Mouse (Mus musculus): ENCODE measurements at regions not wholly inside any gene's neighbourhood (a gene's known extent, or its start where the extent isn't known, plus 50 kb on each side); places are given as distances from the start of the nearest gene placed in this dataset.

DNA sequence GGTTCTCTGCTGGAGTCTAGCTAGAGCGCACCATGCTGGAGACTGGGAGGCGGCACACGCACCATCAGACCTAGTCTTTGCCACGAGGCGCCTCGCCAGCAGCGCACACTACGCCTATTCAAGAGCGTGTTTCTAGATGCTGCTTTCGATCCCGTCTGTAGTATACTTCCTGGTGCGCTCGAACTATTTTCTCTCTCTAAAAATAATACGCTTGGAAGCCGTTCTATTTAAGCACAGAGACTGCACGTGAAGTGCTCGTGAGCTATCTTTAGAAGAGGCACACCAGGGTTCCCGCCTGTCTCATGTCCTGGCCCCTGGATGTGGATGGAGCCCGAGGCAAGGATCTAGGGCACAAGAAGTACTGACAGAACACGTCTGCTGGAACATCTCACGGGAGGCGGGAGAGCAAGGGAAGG lies 87.4 kb upstream of the Pcbd1 start:
- H3K36me3 ChIP-seq (ENCODE audit: control insufficient read depth, insufficient read depth, low read length), result no peaks in the 10 kb centered on the region
- no peaks in the 10 kb centered on the region for H3K4me1 ChIP-seq (ENCODE audit: control insufficient read depth, insufficient read depth, low read length)
- ATAC-seq (ENCODE audit: low FRiP score, low TSS enrichment), result no peak
- no peak overlapping the region for H3K4me2 ChIP-seq (replicated peaks; ENCODE audit: low read depth, low read length)
- H3K9ac ChIP-seq (ENCODE audit: low read depth, low read length), result no peak overlapping the region
- H3K4me3 ChIP-seq (ENCODE audit: low read length), result no peak overlapping the region
- no peaks in the 10 kb centered on the region for H3K27me3 ChIP-seq (ENCODE audit: control insufficient read depth, insufficient read depth, low read length)
- 93% methylated on average over 22 of the region's 22 CpGs for WGBS
- no peak overlapping the region for H3K27ac ChIP-seq (ENCODE audit: low read depth, low read length)
- H3K9me3 ChIP-seq (ENCODE audit: control insufficient read depth, low read length), result no peaks in the 10 kb centered on the region; the same call in 1 of the 2 replicates

DNA sequence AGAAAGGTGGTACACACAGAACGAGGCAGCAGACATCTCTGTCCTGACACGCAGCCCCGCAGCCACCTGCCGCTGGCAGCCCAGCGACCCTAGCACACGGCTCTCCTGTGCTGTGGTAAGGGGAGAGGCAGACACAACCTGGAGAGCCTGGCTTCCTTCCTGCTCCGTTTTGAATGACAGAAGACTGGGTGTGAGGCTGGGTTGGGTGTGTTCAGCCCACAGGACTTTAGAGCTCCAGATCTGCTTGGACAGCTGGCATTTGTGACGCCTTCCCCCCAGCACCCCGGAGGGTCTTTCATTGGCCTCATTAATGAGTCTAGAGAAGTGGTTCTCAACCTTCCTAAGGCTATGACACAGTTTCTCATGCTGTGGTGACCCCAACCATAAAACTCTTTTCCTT lies 91.7 kb upstream of the Pcbd1 start:
- Histone ChIP-seq H3K4me1 (ENCODE audit: control insufficient read depth, insufficient read depth, low read length) (no peaks in the 10 kb centered on the region), H3K36me3 (ENCODE audit: control insufficient read depth, insufficient read depth, low read length) (no peaks in the 10 kb centered on the region), H3K9me3 (ENCODE audit: control insufficient read depth, low read length) (no peaks in the 10 kb centered on the region; the same call in 1 of the 2 replicates), H3K4me2 (replicated peaks; ENCODE audit: low read depth, low read length) (no peak overlapping the region), H3K4me3 (ENCODE audit: low read length) (no peak overlapping the region), H3K27ac (ENCODE audit: low read depth, low read length) (no peak overlapping the region), H3K9ac (ENCODE audit: low read depth, low read length) (no peak overlapping the region), H3K27me3 (ENCODE audit: control insufficient read depth, insufficient read depth, low read length) (no peaks in the 10 kb centered on the region)
- WGBS, result 60% methylated on average over 9 of the region's 9 CpGs
- no peak for ATAC-seq (ENCODE audit: low FRiP score, low TSS enrichment)

DNA sequence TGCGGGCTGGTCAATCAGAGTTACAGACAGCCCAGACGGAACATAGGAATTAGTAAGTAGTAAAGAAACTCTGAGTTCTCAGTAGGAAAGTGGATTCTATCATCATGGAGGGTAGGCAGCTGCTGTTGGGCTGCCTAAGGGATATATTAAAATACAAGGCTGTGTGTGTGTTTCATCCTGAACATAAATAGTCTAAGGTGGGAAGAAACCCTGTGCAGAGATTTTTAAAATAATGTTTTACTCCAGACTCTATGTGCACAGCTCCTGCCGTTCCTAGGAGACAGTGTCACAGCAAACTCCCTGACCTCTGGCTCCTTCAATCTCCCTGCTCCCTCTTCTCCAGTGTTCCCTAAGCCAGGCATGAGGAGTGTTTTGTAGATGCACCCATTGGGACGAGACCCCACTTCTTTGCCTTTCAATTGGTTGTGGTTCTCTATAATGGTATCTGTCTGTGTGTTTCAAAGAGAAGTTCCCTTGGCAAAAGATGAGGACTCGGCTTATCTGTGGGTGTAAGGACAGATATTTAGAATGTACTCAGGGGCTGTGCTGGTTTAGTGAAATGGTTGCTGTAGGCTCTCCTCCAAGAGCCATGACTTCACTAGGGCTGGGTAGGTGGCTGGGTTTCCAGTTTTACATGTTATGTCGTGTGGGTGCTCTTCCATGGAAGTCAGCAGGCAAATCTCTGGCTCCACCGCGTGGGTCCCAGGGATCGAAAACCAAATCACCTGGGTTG lies 93.1 kb upstream of the Pcbd1 start:
- no peak for ATAC-seq (ENCODE audit: low FRiP score, low TSS enrichment)
- Histone ChIP-seq H3K27me3 (ENCODE audit: control insufficient read depth, insufficient read depth, low read length) (no peaks in the 10 kb centered on the region), H3K4me3 (ENCODE audit: low read length) (no peak overlapping the region), H3K4me2 (replicated peaks; ENCODE audit: low read depth, low read length) (no peak overlapping the region), H3K27ac (ENCODE audit: low read depth, low read length) (no peak overlapping the region), H3K9ac (ENCODE audit: low read depth, low read length) (no peak overlapping the region), H3K36me3 (ENCODE audit: control insufficient read depth, insufficient read depth, low read length) (no peaks in the 10 kb centered on the region), H3K9me3 (ENCODE audit: control insufficient read depth, low read length) (no peaks in the 10 kb centered on the region; the same call in 1 of the 2 replicates), H3K4me1 (ENCODE audit: control insufficient read depth, insufficient read depth, low read length) (no peaks in the 10 kb centered on the region)
- 84% methylated on average over 9 of the region's 9 CpGs for WGBS

DNA sequence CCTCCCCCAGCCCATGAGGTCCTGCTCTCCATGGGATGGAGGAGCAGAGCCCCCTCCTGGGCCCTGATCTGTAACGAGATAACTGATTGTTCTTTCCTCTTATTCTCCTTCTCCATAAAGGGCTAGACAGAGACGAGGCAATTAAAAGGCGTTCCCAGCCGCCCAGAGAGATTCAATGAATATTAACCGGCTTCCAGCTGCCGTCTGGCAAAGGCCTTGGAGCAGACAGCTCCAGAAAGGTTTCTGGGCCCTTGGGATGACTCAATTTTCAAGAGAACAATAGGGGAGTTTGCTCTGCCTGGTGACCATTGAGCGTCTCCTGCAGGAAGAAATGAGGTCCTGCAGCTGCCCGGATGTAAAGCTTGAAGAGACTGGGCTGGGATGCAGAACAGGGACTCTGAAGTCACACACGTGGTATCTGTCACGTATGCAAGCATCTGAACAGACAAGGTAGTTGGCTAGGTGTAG lies 104.0 kb upstream of the Pcbd1 start:
- no peaks in the 10 kb centered on the region for H3K9me3 ChIP-seq (ENCODE audit: control insufficient read depth, low read length)
- no peak for ATAC-seq (ENCODE audit: low FRiP score, low TSS enrichment)
- no peak overlapping the region; the same call in 1 of the 2 replicates for H3K9ac ChIP-seq (ENCODE audit: low read depth, low read length)
- H3K36me3 ChIP-seq (ENCODE audit: control insufficient read depth, insufficient read depth, low read length), result no peaks in the 10 kb centered on the region
- 0 out of 2 replicates have a peak, but pooled peaks cover 3% of the 10 kb centered on the region for H3K4me1 ChIP-seq (ENCODE audit: control insufficient read depth, insufficient read depth, low read length)
- 15% methylated on average over 10 of the region's 10 CpGs for whole genome bisulfite sequencing
- no peak overlapping the region for H3K27ac ChIP-seq (ENCODE audit: low read depth, low read length)
- H3K4me2 ChIP-seq (replicated peaks; ENCODE audit: low read depth, low read length), result no peak overlapping the region
- H3K4me3 ChIP-seq (ENCODE audit: low read length), result no peak overlapping the region
- H3K27me3 ChIP-seq (ENCODE audit: control insufficient read depth, insufficient read depth, low read length), result no peaks in the 10 kb centered on the region

DNA sequence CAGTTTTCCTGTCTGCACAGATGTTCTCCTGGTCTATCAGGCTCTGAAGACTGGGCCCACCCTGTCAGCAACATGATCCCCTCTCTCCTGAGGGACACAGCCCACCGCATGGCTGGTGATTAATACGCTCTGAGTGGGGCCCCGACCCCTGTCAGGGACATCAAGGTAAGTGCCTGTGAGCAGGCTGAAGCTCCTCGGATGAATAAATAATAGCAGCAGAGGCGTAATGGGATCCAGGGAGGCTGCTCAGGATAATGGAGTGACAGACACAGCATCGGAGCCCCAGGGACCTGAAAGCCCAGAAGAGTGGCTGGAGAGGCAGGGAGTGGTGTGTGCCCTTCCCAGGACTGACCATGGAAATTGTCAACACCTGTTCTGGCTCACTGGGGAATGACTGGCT lies 107.4 kb upstream of the Pcbd1 start:
- H3K4me3 ChIP-seq (ENCODE audit: low read length), result no peak overlapping the region
- no peaks in the 10 kb centered on the region for H3K9me3 ChIP-seq (ENCODE audit: control insufficient read depth, low read length)
- 11% methylated on average over 6 of the region's 6 CpGs for WGBS
- no peak overlapping the region for H3K4me2 ChIP-seq (replicated peaks; ENCODE audit: low read depth, low read length)
- peaks cover 3% of the 10 kb centered on the region; the same call in 1 of the 2 replicates for H3K4me1 ChIP-seq (ENCODE audit: control insufficient read depth, insufficient read depth, low read length)
- H3K27me3 ChIP-seq (ENCODE audit: control insufficient read depth, insufficient read depth, low read length), result no peaks in the 10 kb centered on the region
- no peak overlapping the region for H3K27ac ChIP-seq (ENCODE audit: low read depth, low read length)
- ATAC-seq (ENCODE audit: low FRiP score, low TSS enrichment), result peak; percentile 78
- no peak overlapping the region for H3K9ac ChIP-seq (ENCODE audit: low read depth, low read length)
- H3K36me3 ChIP-seq (ENCODE audit: control insufficient read depth, insufficient read depth, low read length), result no peaks in the 10 kb centered on the region

DNA sequence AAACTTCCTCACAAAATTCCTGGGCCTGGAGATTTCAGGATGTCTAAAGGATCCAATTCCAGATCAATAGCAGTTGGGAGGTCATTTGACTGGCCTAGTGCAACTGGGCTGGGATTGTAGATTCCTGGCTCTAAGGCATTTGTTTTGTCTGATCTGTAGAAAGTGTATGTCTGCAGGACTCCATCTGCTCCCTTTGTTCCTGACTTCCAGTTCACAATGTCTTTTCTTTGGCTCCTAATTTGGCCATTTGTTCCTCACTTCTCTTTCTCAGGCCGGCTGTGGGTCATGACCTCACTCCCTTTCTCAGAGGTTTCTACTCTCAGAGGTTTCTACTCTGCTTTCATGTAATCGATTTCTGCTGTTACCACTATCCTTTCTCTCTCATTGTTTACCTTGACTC lies 115.5 kb upstream of the Pcbd1 start:
- no peaks in the 10 kb centered on the region for H3K4me1 ChIP-seq (ENCODE audit: control insufficient read depth, insufficient read depth, low read length)
- H3K4me3 ChIP-seq (ENCODE audit: low read length), result no peak overlapping the region
- no peak overlapping the region for H3K9ac ChIP-seq (ENCODE audit: low read depth, low read length)
- 32% methylated on average over 2 of the region's 2 CpGs for WGBS
- no peaks in the 10 kb centered on the region for H3K9me3 ChIP-seq (ENCODE audit: control insufficient read depth, low read length)
- H3K27me3 ChIP-seq (ENCODE audit: control insufficient read depth, insufficient read depth, low read length), result no peaks in the 10 kb centered on the region
- no peak for ATAC-seq (ENCODE audit: low FRiP score, low TSS enrichment)
- H3K4me2 ChIP-seq (replicated peaks; ENCODE audit: low read depth, low read length), result no peak overlapping the region
- no peaks in the 10 kb centered on the region for H3K36me3 ChIP-seq (ENCODE audit: control insufficient read depth, insufficient read depth, low read length)
- no peak overlapping the region for H3K27ac ChIP-seq (ENCODE audit: low read depth, low read length)

DNA sequence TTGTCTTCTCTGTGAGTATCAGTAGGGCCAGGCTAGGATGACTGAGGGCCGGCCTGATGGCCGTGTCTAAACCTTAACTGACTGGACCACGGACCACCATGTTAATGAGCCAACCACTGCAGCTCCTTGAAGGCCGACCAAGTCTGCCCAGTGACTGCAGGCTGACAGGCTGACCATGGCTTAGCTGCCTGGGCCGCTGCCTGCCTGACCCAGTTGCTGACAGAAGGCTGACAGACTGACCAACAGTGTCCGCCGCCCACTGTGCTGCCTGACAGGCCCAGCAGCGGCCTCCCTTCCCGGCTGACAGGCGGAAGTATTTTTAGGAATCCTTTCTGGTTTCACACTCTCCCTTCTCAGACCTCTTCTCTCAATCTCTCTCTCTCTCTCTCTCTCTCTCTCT lies 124.3 kb upstream of the Pcbd1 start:
- Histone ChIP-seq H3K9me3 (ENCODE audit: control insufficient read depth, low read length) (no peaks in the 10 kb centered on the region), H3K27me3 (ENCODE audit: control insufficient read depth, insufficient read depth, low read length) (no peaks in the 10 kb centered on the region), H3K4me2 (replicated peaks; ENCODE audit: low read depth, low read length) (no peak overlapping the region), H3K4me1 (ENCODE audit: control insufficient read depth, insufficient read depth, low read length) (no peaks in the 10 kb centered on the region), H3K9ac (ENCODE audit: low read depth, low read length) (no peak overlapping the region), H3K36me3 (ENCODE audit: control insufficient read depth, insufficient read depth, low read length) (no peaks in the 10 kb centered on the region), H3K27ac (ENCODE audit: low read depth, low read length) (no peak overlapping the region), H3K4me3 (ENCODE audit: low read length) (no peak overlapping the region)
- no peak for ATAC-seq (ENCODE audit: low FRiP score, low TSS enrichment)
- WGBS, result 74% methylated on average over 10 of the region's 10 CpGs

DNA sequence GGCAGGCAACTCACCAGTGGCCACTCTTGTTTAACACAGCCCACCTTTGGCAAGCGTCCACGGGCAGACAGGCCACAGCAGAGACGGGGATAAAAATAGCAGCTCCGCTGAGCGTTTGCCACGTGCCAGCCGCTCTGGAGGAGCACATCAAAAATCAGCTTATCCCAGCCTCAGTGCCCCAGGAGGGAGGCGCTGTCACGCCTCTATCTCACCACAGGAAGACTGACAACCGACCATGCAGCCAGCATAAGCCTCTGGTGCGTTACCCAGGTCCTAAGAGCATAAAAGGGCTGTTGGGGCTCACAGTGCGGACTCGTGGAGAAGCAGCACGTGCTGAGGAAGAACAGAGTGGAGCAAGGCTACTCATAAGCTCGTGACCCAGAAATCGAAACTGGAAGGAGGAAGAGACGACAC lies 126.4 kb upstream of the Unc5b start:
- 47% methylated on average over 17 of the region's 17 CpGs for WGBS
- Histone ChIP-seq H3K9ac (ENCODE audit: low read depth, low read length) (no peak overlapping the region), H3K9me3 (ENCODE audit: control insufficient read depth, low read length) (no peaks in the 10 kb centered on the region), H3K27me3 (ENCODE audit: control insufficient read depth, insufficient read depth, low read length) (no peaks in the 10 kb centered on the region; the same call in 1 of the 2 replicates), H3K36me3 (ENCODE audit: control insufficient read depth, insufficient read depth, low read length) (no peaks in the 10 kb centered on the region), H3K4me2 (replicated peaks; ENCODE audit: low read depth, low read length) (no peak overlapping the region), H3K27ac (ENCODE audit: low read depth, low read length) (no peak overlapping the region), H3K4me3 (ENCODE audit: low read length) (no peak overlapping the region), H3K4me1 (ENCODE audit: control insufficient read depth, insufficient read depth, low read length) (no peaks in the 10 kb centered on the region)
- no peak for ATAC-seq (ENCODE audit: low FRiP score, low TSS enrichment)

DNA sequence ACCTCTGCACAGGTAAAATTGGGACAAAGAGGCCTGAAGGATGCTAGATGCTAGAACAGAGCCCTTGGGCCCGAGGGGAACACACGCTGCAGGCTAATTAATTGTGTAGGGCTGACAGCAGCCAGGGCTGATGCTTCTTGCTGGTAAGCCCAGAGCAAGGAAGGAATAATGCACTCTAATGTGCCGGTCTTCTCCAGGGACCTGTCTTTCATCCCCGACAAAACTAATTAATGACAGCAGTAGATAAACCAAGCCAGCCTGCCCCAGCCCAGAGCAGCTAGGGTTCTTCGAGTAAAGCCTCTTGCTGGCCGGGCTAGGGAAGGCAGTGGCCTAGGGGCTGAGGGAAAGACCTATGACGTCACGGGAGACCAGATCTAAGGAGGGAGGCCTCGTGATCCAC lies 124.1 kb upstream of the Unc5b start:
- Histone ChIP-seq H3K9ac (ENCODE audit: low read depth, low read length) (no peak overlapping the region), H3K36me3 (ENCODE audit: control insufficient read depth, insufficient read depth, low read length) (no peaks in the 10 kb centered on the region)

More for the DNA sequence above, 124.1 kb upstream of the Unc5b start:
- no peaks in the 10 kb centered on the region; the same call in 1 of the 2 replicates for H3K27me3 ChIP-seq (ENCODE audit: control insufficient read depth, insufficient read depth, low read length)
- no peaks in the 10 kb centered on the region for H3K4me1 ChIP-seq (ENCODE audit: control insufficient read depth, insufficient read depth, low read length)
- no peak overlapping the region for H3K4me2 ChIP-seq (replicated peaks; ENCODE audit: low read depth, low read length)
- peak; percentile 39; the same call in 1 of the 2 replicates for ATAC-seq (ENCODE audit: low FRiP score, low TSS enrichment)
- no peaks in the 10 kb centered on the region for H3K9me3 ChIP-seq (ENCODE audit: control insufficient read depth, low read length)
- H3K4me3 ChIP-seq (ENCODE audit: low read length), result no peak overlapping the region
- no peak overlapping the region for H3K27ac ChIP-seq (ENCODE audit: low read depth, low read length)
- 53% methylated on average over 9 of the region's 9 CpGs for WGBS
